ENCODE assay signal across 9 mouse cellular contexts in genomic region chr11:100387589-100388375, GRCm38 (mm10). TPM values are rescaled to one million over a fixed set of nuclear protein-coding genes. Genes with fewer than 3 reads are reported as not detected.
DNase-seq lines count a peak whose midpoint lies in the region; ATAC-seq and TF ChIP-seq lines count a peak whose summit lies in the region.
"Had no signal": no experiment of that assay in that cellular context is flagged by ENCODE, and none has a peak within 500 bp of the region (broad histone marks: within the 10 kb centered on the region; RNA-seq: fewer than 3 reads in every experiment).

No protein-coding gene starts in this region.

- no peak overlapping the region for H3K4me2 ChIP-seq in midbrain, embryonic 13.5 days (replicated peaks)
- no peak overlapping the region for H3K4me2 ChIP-seq in midbrain, embryonic 15.5 days
- H3K4me2 ChIP-seq in embryonic facial prominence, embryonic 15.5 days (replicated peaks) = peak overlapping the region; percentile 29
- H3K4me2 ChIP-seq: liver, embryonic 13.5 days had no signal

- peak; percentile 86 for DNase-seq in heart, postnatal 4 days
- peak; percentile 42 for DNase-seq in lung, adult 2 months
- DNase-seq in thymus, postnatal 4 days = no peak
- no peak for DNase-seq in layer of hippocampus, postnatal 14 days (ENCODE audit: low spot score in 2 of 2)
- DNase-seq: liver, embryonic 13.5 days had no signal

- no peak for TF ChIP-seq POLR2A in lung, adult 2 months (IDR thresholded peaks at IDR 0.05; ENCODE audit: borderline replicate concordance, extremely low read depth, low read depth, low read length)

- no peak for ATAC-seq in midbrain, embryonic 13.5 days
- no peak for ATAC-seq in midbrain, embryonic 15.5 days (replicated peaks)
- ATAC-seq in embryonic facial prominence, embryonic 15.5 days (ENCODE audit: insufficient number of reproducible peaks, low FRiP score, low TSS enrichment, low read depth) = peak; percentile 48; the same call in 1 of the 2 replicates
- no peak for ATAC-seq in monocyte, adult 5-6 weeks (replicated peaks; ENCODE audit: insufficient number of reproducible peaks, low FRiP score, low TSS enrichment, poor library complexity, severe bottlenecking)

- H3K27ac ChIP-seq in midbrain, embryonic 13.5 days = no peak overlapping the region
- H3K27ac ChIP-seq in midbrain, embryonic 15.5 days = no peak overlapping the region
- H3K27ac ChIP-seq in embryonic facial prominence, embryonic 15.5 days (replicated peaks) = peak overlapping the region; percentile 82
- H3K27ac ChIP-seq: liver, embryonic 13.5 days had no signal

- peaks cover 35% of the 10 kb centered on the region for H3K36me3 ChIP-seq in midbrain, embryonic 13.5 days
- peaks cover 19% of the 10 kb centered on the region for H3K36me3 ChIP-seq in midbrain, embryonic 15.5 days (replicated peaks)
- peaks cover 31% of the 10 kb centered on the region for H3K36me3 ChIP-seq in embryonic facial prominence, embryonic 15.5 days

- 69% methylated on average over 14 of the region's 14 CpGs for WGBS in midbrain, embryonic 13.5 days
- WGBS in midbrain, embryonic 15.5 days = 68% methylated on average over 14 of the region's 14 CpGs
- 24% methylated on average over 14 of the region's 14 CpGs for WGBS in embryonic facial prominence, embryonic 15.5 days
- WGBS in lung, adult 2 months = 18% methylated on average over 14 of the region's 14 CpGs

- H3K4me1 ChIP-seq in midbrain, embryonic 13.5 days (replicated peaks) = peaks cover 27% of the 10 kb centered on the region
- H3K4me1 ChIP-seq in midbrain, embryonic 15.5 days = peaks cover 14% of the 10 kb centered on the region
- peaks cover 55% of the 10 kb centered on the region for H3K4me1 ChIP-seq in embryonic facial prominence, embryonic 15.5 days
- H3K4me1 ChIP-seq in lung, adult 2 months (ENCODE audit: control insufficient read depth, insufficient read depth, low read length) = peaks cover 55% of the 10 kb centered on the region

- no peak overlapping the region for H3K4me3 ChIP-seq in midbrain, embryonic 13.5 days (replicated peaks)
- no peak overlapping the region for H3K4me3 ChIP-seq in midbrain, embryonic 15.5 days
- 0 out of 2 replicates have a peak overlapping the region, but pooled peaks have one; percentile 6 for H3K4me3 ChIP-seq in embryonic facial prominence, embryonic 15.5 days (replicated peaks)
- peak overlapping the region; percentile 6 for H3K4me3 ChIP-seq in lung, adult 2 months (replicated peaks; ENCODE audit: extremely low read depth, low read depth, low read length)
- H3K4me3 ChIP-seq: liver, embryonic 13.5 days had no signal

- TF ChIP-seq CTCF in lung, adult 2 months (IDR thresholded peaks at IDR 0.05; ENCODE audit: insufficient read depth, low read length) = no peak

- peak overlapping the region; percentile 36; the same call in 1 of the 2 replicates for H3K9ac ChIP-seq in midbrain, embryonic 13.5 days (replicated peaks)
- no peak overlapping the region for H3K9ac ChIP-seq in midbrain, embryonic 15.5 days
- H3K9ac ChIP-seq in embryonic facial prominence, embryonic 15.5 days = no peak overlapping the region
- H3K9ac ChIP-seq: liver, embryonic 13.5 days had no signal

- no peaks in the 10 kb centered on the region for H3K27me3 ChIP-seq in midbrain, embryonic 13.5 days
- H3K27me3 ChIP-seq in midbrain, embryonic 15.5 days (replicated peaks) = no peaks in the 10 kb centered on the region
- H3K27me3 ChIP-seq in embryonic facial prominence, embryonic 15.5 days = no peaks in the 10 kb centered on the region

- H3K9me3 ChIP-seq in midbrain, embryonic 13.5 days = no peaks in the 10 kb centered on the region
- no peaks in the 10 kb centered on the region for H3K9me3 ChIP-seq in midbrain, embryonic 15.5 days
- H3K9me3 ChIP-seq in embryonic facial prominence, embryonic 15.5 days (replicated peaks) = no peaks in the 10 kb centered on the region
- H3K9me3 ChIP-seq: liver, embryonic 13.5 days had no signal

RNA-seq across cellular contexts. Expression of gene Jup, which starts 9.8 kb away (rescaled TPM):
- 69.2 and 70.5 TPM in 2 replicates for polyA plus RNA-seq in midbrain, embryonic 13.5 days (2015; fragmentation: Nextera tagmentation; extraction: Ambion mirVana)
- 104 and 105 TPM in 2 replicates for polyA plus RNA-seq in midbrain, embryonic 15.5 days (2015; fragmentation: Nextera tagmentation; extraction: Ambion mirVana)
- polyA plus RNA-seq in embryonic facial prominence, embryonic 15.5 days (2015; fragmentation: Nextera tagmentation; extraction: Ambion mirVana) = 232 and 256 TPM in 2 replicates
- 100 to 1,000 TPM; 223 to 234 TPM for total RNA-seq in heart, postnatal 4 days (2021)
- 631 and 728 TPM in 2 replicates for polyA plus RNA-seq in lung, adult 2 months (2012; rRNA removed)
- 14.7 to 28.8 TPM (median 21.2 TPM) in 3 replicates for total RNA-seq in monocyte, adult 5-6 weeks (2017)
- 10 to 100 TPM; 40.8 to 43.0 TPM for total RNA-seq in layer of hippocampus, postnatal 14 days (2021)

RNA-seq across cellular contexts. Expression of gene P3h4, which starts 26.9 kb away (rescaled TPM):
- polyA plus RNA-seq in midbrain, embryonic 13.5 days (2015; fragmentation: Nextera tagmentation; extraction: Ambion mirVana) = 13.7 and 16.8 TPM in 2 replicates
- polyA plus RNA-seq in midbrain, embryonic 15.5 days (2015; fragmentation: Nextera tagmentation; extraction: Ambion mirVana) = 20.3 and 21.2 TPM in 2 replicates
- polyA plus RNA-seq in embryonic facial prominence, embryonic 15.5 days (2015; fragmentation: Nextera tagmentation; extraction: Ambion mirVana) = 89.9 and 91.1 TPM in 2 replicates
- 10 to 100 TPM; 28.0 to 30.0 TPM for total RNA-seq in heart, postnatal 4 days (2021)
- polyA plus RNA-seq in lung, adult 2 months (2012; rRNA removed) = 40.6 and 53.9 TPM in 2 replicates
- 0.64 to 5.3 TPM (median 3.1 TPM) in 3 replicates for total RNA-seq in monocyte, adult 5-6 weeks (2017)
- 1 to 10 TPM; 7.5 to 8.1 TPM for total RNA-seq in layer of hippocampus, postnatal 14 days (2021)

RNA-seq across cellular contexts. Expression of gene Fkbp10, which starts 27.7 kb away (rescaled TPM):
- 16.4 and 19.9 TPM in 2 replicates for polyA plus RNA-seq in midbrain, embryonic 13.5 days (2015; fragmentation: Nextera tagmentation; extraction: Ambion mirVana)
- 23.3 and 27.5 TPM in 2 replicates for polyA plus RNA-seq in midbrain, embryonic 15.5 days (2015; fragmentation: Nextera tagmentation; extraction: Ambion mirVana)
- 212 TPM in 2 replicates for polyA plus RNA-seq in embryonic facial prominence, embryonic 15.5 days (2015; fragmentation: Nextera tagmentation; extraction: Ambion mirVana)
- 10 to 100 TPM; 68.8 to 76.1 TPM for total RNA-seq in heart, postnatal 4 days (2021)
- polyA plus RNA-seq in lung, adult 2 months (2012; rRNA removed) = 41.5 and 42.5 TPM in 2 replicates
- 0.57 to 4.4 TPM (median 2.1 TPM) in 3 replicates for total RNA-seq in monocyte, adult 5-6 weeks (2017)
- 10 to 100 TPM; 11.9 TPM for total RNA-seq in layer of hippocampus, postnatal 14 days (2021)

RNA-seq across cellular contexts. Expression of gene Hap1, which starts 31.9 kb away (rescaled TPM):
- polyA plus RNA-seq in midbrain, embryonic 13.5 days (2015; fragmentation: Nextera tagmentation; extraction: Ambion mirVana) = 137 and 168 TPM in 2 replicates
- polyA plus RNA-seq in midbrain, embryonic 15.5 days (2015; fragmentation: Nextera tagmentation; extraction: Ambion mirVana) = 315 and 316 TPM in 2 replicates
- polyA plus RNA-seq in embryonic facial prominence, embryonic 15.5 days (2015; fragmentation: Nextera tagmentation; extraction: Ambion mirVana) = 7.0 and 10.6 TPM in 2 replicates
- total RNA-seq in heart, postnatal 4 days (2021) = 1 to 10 TPM; 3.1 to 4.1 TPM
- polyA plus RNA-seq in lung, adult 2 months (2012; rRNA removed) = 9.3 and 14.3 TPM in 2 replicates
- 1.3 to 2.7 TPM in 2 of 3 replicates, not detected in the other for total RNA-seq in monocyte, adult 5-6 weeks (2017)
- total RNA-seq in layer of hippocampus, postnatal 14 days (2021) = 100 to 1,000 TPM; 110 to 123 TPM

RNA-seq across cellular contexts. Expression of gene Gast, which starts 53.6 kb away (rescaled TPM):
- 1.2 and 2.5 TPM in 2 replicates for polyA plus RNA-seq in midbrain, embryonic 13.5 days (2015; fragmentation: Nextera tagmentation; extraction: Ambion mirVana)
- 2.0 and 2.3 TPM in 2 replicates for polyA plus RNA-seq in midbrain, embryonic 15.5 days (2015; fragmentation: Nextera tagmentation; extraction: Ambion mirVana)
- polyA plus RNA-seq in embryonic facial prominence, embryonic 15.5 days (2015; fragmentation: Nextera tagmentation; extraction: Ambion mirVana) = 6.0 and 6.7 TPM in 2 replicates
- total RNA-seq in heart, postnatal 4 days (2021) = not detected
- not detected in 2 replicates for polyA plus RNA-seq in lung, adult 2 months (2012; rRNA removed)
- not detected in 3 replicates for total RNA-seq in monocyte, adult 5-6 weeks (2017)
- total RNA-seq in layer of hippocampus, postnatal 14 days (2021) = not detected
- polyA plus RNA-seq: liver, embryonic 13.5 days had no signal

Comparison
In these comparisons a context has a peak if more than half of its experiments do, and no peak if none do; other contexts are left out.
1. H3K4me3 ChIP-seq: peak in embryonic facial prominence, embryonic 15.5 days (single experiment) and lung, adult 2 months (single experiment); none in midbrain, embryonic 13.5 days (single experiment) and midbrain, embryonic 15.5 days (single experiment).
2. DNase-seq: peak in heart, postnatal 4 days (single experiment) and lung, adult 2 months (single experiment); none in thymus, postnatal 4 days (single experiment) and layer of hippocampus, postnatal 14 days (0 of 2).